Mouse (Mus musculus) midbrain, embryonic 12.5 days (tissue): Measurements from ENCODE around the gene Gm28635. TPM values are rescaled to one million over a fixed set of nuclear protein-coding genes. Genes with fewer than 3 reads are reported as not detected.

Experiments
- ATAC-seq: fragments of 200-750 bp; cut with Nextera tagmentation; 2 replicates; pipeline ENCODE4 v1.8.0; 2017; ENCODE audit warnings: low read depth, moderate TSS enrichment, moderate library complexity; ENCODE audit not compliant: low FRiP score
- H3K27ac ChIP-seq: fragments of 300-500 bp; sonication (generic); replicated peaks from 2 replicates; pipeline ENCODE4 v1.5.1; 2016; ENCODE audit warnings: mild to moderate bottlenecking
- H3K27me3 ChIP-seq: fragments of 300-500 bp; sonication (generic); 2 replicates; pipeline ENCODE4 v1.6.1; 2016; ENCODE audit warnings: mild to moderate bottlenecking
- H3K36me3 ChIP-seq: fragments of 300-500 bp; sonication (generic); 2 replicates; pipeline ENCODE4 v1.6.1; 2016
- H3K4me1 ChIP-seq: fragments of 300-500 bp; sonication (generic); 2 replicates; pipeline ENCODE4 v1.6.1; 2016
- H3K4me2 ChIP-seq: fragments of 300-500 bp; sonication (generic); replicated peaks from 2 replicates; pipeline ENCODE4 v1.6.1; 2016; ENCODE audit warnings: mild to moderate bottlenecking, moderate library complexity
- H3K4me3 ChIP-seq: fragments of 300-500 bp; sonication (generic); 2 replicates; pipeline ENCODE4 v1.5.1; 2016; ENCODE audit warnings: mild to moderate bottlenecking
- H3K9ac ChIP-seq: fragments of 300-500 bp; sonication (generic); replicated peaks from 2 replicates; pipeline ENCODE4 v1.6.1; 2016; ENCODE audit warnings: mild to moderate bottlenecking, moderate library complexity
- H3K9me3 ChIP-seq: fragments of 300-500 bp; sonication (generic); 2 replicates; pipeline ENCODE4 v1.6.1; 2016; ENCODE audit warnings: mild to moderate bottlenecking
- WGBS: fragments of 180-500 bp; shearing (Covaris S2); methylation state at CpG from one replicate; pipeline ENCODE4 v1.1.7; 2016; 5-methylcytosine and 5-hydroxymethylcytosine counted together
- polyA plus RNA-seq: library from polyadenylated mRNA; unstranded; fragments of >200 nt; fragmentation: Nextera tagmentation; extraction: Ambion mirVana; gene quantifications from 2 replicates; pipeline ENCODE4 v1.2.1, GENCODE M21; 2016

The Gm28635 gene
- polyA plus RNA-seq, 1 experiment from 2014 or later: not detected

DNA sequence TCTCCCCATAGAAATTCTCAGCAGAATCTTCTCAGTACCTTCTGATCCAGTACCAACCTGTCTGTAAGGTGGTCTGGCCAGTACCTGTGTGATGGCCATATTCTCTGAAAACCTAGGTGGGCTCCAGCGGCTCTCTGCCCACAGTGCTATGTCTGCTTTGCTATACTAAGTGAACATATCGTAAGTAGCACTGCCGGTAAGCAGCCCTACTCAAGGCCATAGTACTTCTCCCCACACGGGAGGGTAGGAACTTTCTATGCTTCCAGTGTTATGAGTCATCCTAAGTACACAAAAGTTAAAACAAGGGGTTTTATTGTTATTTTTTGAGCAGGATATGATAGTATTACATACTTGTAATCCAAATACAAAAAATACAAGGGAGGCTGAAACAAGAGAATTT, 43.8 kb downstream of the Gm28635 start:
- 84% methylated on average over 4 of the region's 4 CpGs for WGBS
- peaks cover 57% of the 10 kb centered on the region for H3K4me1 ChIP-seq

DNA sequence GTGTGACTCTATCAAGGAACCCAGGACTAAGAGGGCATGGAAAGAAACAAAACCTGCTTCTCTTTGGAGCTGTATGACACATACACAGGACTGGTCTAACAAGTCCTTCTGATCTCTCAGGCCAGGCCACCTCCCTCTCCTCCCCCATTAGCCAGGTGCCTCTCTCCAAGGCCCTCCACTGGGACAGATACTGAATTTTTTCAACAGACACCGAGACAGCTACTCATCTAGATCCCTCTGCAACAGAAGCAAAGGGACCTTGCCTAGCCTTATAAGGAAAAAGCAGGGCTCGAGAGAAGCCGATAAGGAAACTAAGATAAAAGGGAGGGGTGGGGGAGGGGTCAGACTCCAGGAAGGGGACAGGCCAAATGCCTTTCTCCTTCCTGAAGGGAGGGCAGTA, 44.8 kb downstream of the Gm28635 start:
- no peaks in the 10 kb centered on the region for H3K27me3 ChIP-seq
- peaks cover 46% of the 10 kb centered on the region for H3K4me1 ChIP-seq
- H3K27ac ChIP-seq: 0 out of 2 replicates have a peak overlapping the region, but pooled peaks have one; percentile 54
- H3K4me2 ChIP-seq: no peak overlapping the region
- no peak for ATAC-seq
- 0 out of 2 replicates have a peak overlapping the region, but pooled peaks have one; percentile 28 for H3K9ac ChIP-seq
- H3K4me3 ChIP-seq: no peak overlapping the region
- no peaks in the 10 kb centered on the region for H3K36me3 ChIP-seq
- 4% methylated on average over 3 of the region's 3 CpGs for WGBS
- no peaks in the 10 kb centered on the region for H3K9me3 ChIP-seq

More for the DNA sequence above, 43.8 kb downstream of the Gm28635 start:
- Histone ChIP-seq H3K4me2 (no peak overlapping the region), H3K9ac (no peak overlapping the region), H3K36me3 (no peaks in the 10 kb centered on the region), H3K27me3 (no peaks in the 10 kb centered on the region), H3K9me3 (no peaks in the 10 kb centered on the region), H3K4me3 (no peak overlapping the region), H3K27ac (peak overlapping the region; percentile 86)
- no peak for ATAC-seq

DNA sequence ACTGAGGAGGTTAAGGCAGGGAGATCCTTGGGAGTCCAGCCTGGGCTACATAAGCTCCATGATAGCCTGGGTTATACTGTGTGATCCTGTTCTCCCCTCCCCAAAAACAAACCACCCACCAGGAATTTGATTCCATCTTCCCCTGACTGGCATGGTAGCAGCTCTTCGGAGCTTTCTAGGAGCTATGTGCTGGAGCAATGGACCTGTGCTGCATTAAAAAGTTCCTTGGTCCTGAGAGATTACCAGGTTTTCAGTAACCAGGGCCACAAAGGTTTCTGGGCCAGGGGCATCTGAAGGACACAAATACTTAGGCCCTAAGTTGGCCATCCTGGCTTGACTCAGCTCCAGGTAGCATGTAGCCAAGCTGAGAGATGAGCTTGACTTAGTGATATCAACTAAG, 45.8 kb downstream of the Gm28635 start:
- Histone ChIP-seq H3K27me3 (no peaks in the 10 kb centered on the region), H3K27ac (no peak overlapping the region), H3K4me3 (no peak overlapping the region), H3K4me1 (peaks cover 38% of the 10 kb centered on the region), H3K9me3 (no peaks in the 10 kb centered on the region), H3K4me2 (no peak overlapping the region), H3K9ac (no peak overlapping the region), H3K36me3 (no peaks in the 10 kb centered on the region)
- WGBS: 97% methylated on average over 1 of the region's 1 CpGs
- ATAC-seq: no peak

DNA sequence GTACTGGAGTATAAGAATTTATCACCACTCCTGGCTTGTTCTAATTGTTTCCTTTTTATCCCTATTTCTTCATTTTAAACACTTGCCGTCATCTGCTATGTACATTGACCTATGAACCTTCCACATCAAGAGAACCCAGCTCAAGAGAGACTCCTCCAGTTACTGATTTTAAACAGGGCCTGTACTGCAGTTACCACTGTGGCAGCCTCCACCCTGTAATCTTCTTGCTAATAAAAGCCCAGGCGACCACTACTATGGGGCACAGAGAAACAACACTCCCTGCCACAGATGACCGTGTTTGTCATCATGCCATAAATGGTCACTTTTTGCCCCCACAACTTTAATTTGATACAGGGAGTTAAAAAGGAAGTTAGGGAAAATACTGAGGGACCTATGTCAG, 50.8 kb downstream of the Gm28635 start:
- Histone ChIP-seq H3K27ac (no peak overlapping the region), H3K4me3 (no peak overlapping the region), H3K4me2 (no peak overlapping the region), H3K4me1 (no peaks in the 10 kb centered on the region), H3K9me3 (no peaks in the 10 kb centered on the region), H3K27me3 (no peaks in the 10 kb centered on the region), H3K9ac (no peak overlapping the region), H3K36me3 (0 out of 2 replicates have a peak, but pooled peaks cover 8% of the 10 kb centered on the region)
- ATAC-seq: no peak
- 79% methylated on average over 3 of the region's 3 CpGs for WGBS

- 0 out of 2 replicates have a peak, but pooled peaks cover 8% of the 10 kb centered on the region for H3K36me3 ChIP-seq
- H3K4me3 ChIP-seq: no peak overlapping the region
- WGBS: 82% methylated on average over 7 of the region's 7 CpGs
- no peak for ATAC-seq
- no peaks in the 10 kb centered on the region for H3K9me3 ChIP-seq
- no peak overlapping the region for H3K4me2 ChIP-seq
- H3K4me1 ChIP-seq: no peaks in the 10 kb centered on the region
- no peaks in the 10 kb centered on the region for H3K27me3 ChIP-seq
- no peak overlapping the region for H3K9ac ChIP-seq
- H3K27ac ChIP-seq: no peak overlapping the region
These were observed 51.4 kb downstream of the Gm28635 start for GRCm38 (mm10) chr2:84626366-84626975.

DNA sequence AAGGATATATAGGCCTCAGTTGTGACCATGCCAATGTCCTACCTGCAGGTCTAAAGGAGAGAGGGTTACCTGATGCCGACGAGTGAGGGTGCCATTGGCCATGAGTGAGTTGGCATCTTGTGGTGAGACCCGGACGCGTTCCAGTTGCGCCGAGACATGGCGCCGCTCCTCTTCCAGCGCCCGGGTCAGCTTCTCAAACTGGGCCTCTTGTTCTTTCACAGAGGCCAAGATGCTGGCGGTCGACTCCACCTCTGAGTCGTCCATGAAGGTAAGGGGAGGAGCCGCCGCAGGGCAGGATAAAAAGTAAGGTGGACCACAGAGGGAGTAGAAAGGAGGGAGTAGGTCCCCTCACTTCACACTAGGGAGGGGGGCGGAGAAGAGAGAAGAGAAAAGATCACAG, 53.6 kb downstream of the Gm28635 start:
- H3K27me3 ChIP-seq: no peaks in the 10 kb centered on the region
- ATAC-seq: no peak
- WGBS: 93% methylated on average over 17 of the region's 17 CpGs
- no peaks in the 10 kb centered on the region for H3K4me1 ChIP-seq
- H3K36me3 ChIP-seq: peaks cover 25% of the 10 kb centered on the region
- no peak overlapping the region for H3K27ac ChIP-seq
- H3K4me3 ChIP-seq: no peak overlapping the region
- no peak overlapping the region for H3K9ac ChIP-seq
- H3K9me3 ChIP-seq: no peaks in the 10 kb centered on the region
- no peak overlapping the region for H3K4me2 ChIP-seq

- ATAC-seq: no peak
- no peaks in the 10 kb centered on the region for H3K9me3 ChIP-seq
- H3K27ac ChIP-seq: no peak overlapping the region
- no peaks in the 10 kb centered on the region for H3K4me1 ChIP-seq
- WGBS: 97% methylated on average over 3 of the region's 3 CpGs
- no peak overlapping the region for H3K4me3 ChIP-seq
- H3K4me2 ChIP-seq: no peak overlapping the region
- peaks cover 31% of the 10 kb centered on the region for H3K36me3 ChIP-seq
- H3K9ac ChIP-seq: no peak overlapping the region
- no peaks in the 10 kb centered on the region for H3K27me3 ChIP-seq
These were observed 54.3 kb downstream of the Gm28635 start for GRCm38 (mm10) chr2:84623428-84624119.

DNA sequence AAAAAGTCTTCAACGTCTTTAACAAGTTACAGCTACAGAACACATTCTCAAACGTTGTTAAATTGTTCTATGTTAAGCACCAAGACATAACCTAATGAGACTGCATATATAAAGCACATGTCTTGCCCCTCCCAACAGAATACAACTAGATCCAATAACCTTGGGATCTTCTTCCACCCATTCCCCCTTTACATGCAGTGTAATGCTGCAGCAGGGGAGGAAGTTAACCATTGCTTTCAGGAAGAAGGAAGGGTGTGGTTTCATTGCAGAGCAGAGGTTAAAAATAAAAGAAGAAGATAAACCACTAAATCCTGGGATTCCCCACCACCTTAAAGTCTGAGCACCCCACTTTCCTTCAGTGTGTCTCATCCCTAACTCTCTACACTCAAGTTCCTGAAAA, 55.2 kb downstream of the Gm28635 start:
- 81% methylated on average over 2 of the region's 2 CpGs for WGBS
- no peaks in the 10 kb centered on the region for H3K4me1 ChIP-seq
- H3K27ac ChIP-seq: no peak overlapping the region
- H3K27me3 ChIP-seq: no peaks in the 10 kb centered on the region
- H3K9ac ChIP-seq: no peak overlapping the region
- H3K36me3 ChIP-seq: peaks cover 31% of the 10 kb centered on the region
- H3K4me2 ChIP-seq: no peak overlapping the region
- ATAC-seq: no peak
- no peaks in the 10 kb centered on the region for H3K9me3 ChIP-seq
- no peak overlapping the region for H3K4me3 ChIP-seq

GRCm38 (mm10) chr2:84619646-84620340, 58.0 kb downstream of the Gm28635 start:
- 96% methylated on average over 21 of the region's 21 CpGs for WGBS
- ATAC-seq: no peak
- no peaks in the 10 kb centered on the region for H3K4me1 ChIP-seq
- H3K27ac ChIP-seq: no peak overlapping the region
- H3K9ac ChIP-seq: no peak overlapping the region
- no peaks in the 10 kb centered on the region for H3K9me3 ChIP-seq
- H3K27me3 ChIP-seq: no peaks in the 10 kb centered on the region
- no peak overlapping the region for H3K4me3 ChIP-seq
- H3K4me2 ChIP-seq: no peak overlapping the region
- peaks cover 54% of the 10 kb centered on the region for H3K36me3 ChIP-seq

GRCm38 (mm10) chr2:84618914-84619313, 58.9 kb downstream of the Gm28635 start:
- H3K9ac ChIP-seq: no peak overlapping the region
- H3K4me2 ChIP-seq: no peak overlapping the region
- H3K4me3 ChIP-seq: no peak overlapping the region
- H3K36me3 ChIP-seq: peaks cover 53% of the 10 kb centered on the region
- H3K27me3 ChIP-seq: no peaks in the 10 kb centered on the region
- no peaks in the 10 kb centered on the region for H3K4me1 ChIP-seq
- no peak overlapping the region for H3K27ac ChIP-seq
- no peak for ATAC-seq
- H3K9me3 ChIP-seq: no peaks in the 10 kb centered on the region
- 89% methylated on average over 2 of the region's 2 CpGs for WGBS

DNA sequence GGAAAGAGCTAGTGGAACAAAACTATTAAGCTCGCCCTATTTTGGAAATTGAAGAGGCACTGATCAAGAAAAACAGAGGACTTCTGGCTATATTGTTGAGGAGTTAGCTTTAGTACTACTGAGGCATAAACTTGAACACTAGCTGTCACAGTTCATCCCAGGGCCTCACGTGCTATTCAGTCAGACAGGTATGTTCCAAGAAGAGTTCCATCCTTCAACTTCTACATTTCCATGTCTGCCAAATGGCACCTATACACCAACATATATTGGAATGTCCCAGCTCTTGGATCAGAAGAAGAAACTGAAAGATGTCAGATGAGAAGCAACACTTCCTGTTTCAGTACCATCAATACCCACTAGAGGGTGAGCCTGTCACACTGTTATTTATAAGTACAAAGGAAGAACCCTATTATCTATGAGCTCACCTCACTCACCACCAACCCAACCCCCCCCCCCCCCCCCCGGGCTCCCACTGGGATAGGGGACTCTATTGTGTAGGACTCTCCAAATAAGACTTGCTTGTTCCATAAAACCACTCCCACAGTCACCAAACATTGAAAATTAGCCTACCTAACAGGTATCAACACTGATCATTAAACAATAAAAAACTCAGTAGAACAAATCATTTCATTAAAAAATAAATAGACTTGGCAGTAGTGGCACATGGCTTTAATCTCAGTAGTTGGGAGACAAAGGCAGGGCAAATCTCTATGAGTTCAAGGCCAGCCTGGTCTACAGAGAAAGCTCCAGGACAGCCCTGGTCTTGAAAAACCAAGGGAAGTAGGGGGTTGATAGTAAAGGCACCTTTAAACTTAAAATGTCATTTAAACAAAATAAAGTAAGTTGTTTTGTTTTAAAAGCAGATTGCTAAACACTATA, 60.0 kb downstream of the Gm28635 start:
- Histone ChIP-seq H3K36me3 (peaks cover 62% of the 10 kb centered on the region), H3K27ac (no peak overlapping the region), H3K4me3 (no peak overlapping the region), H3K4me2 (no peak overlapping the region), H3K27me3 (no peaks in the 10 kb centered on the region), H3K9ac (no peak overlapping the region), H3K4me1 (no peaks in the 10 kb centered on the region), H3K9me3 (no peaks in the 10 kb centered on the region)
- 77% methylated on average over 3 of the region's 3 CpGs for WGBS
- peak; percentile 88 for ATAC-seq
